Mouse (Mus musculus) forebrain, embryonic 14.5 days (tissue): ENCODE data around the gene Slc6a18. TPM values are rescaled to one million over a fixed set of nuclear protein-coding genes. Genes with fewer than 3 reads are reported as not detected.
A peak's percentile ranks its signal among the peaks of the same experiment; 100 is the strongest.

ENCODE experiments used
- ATAC-seq: fragments of 200-750 bp; cut with Nextera tagmentation; 2 replicates; pipeline ENCODE4 v1.8.0; 2017; ENCODE audit warnings: mild to moderate bottlenecking, moderate library complexity
- DNase-seq: peaks from one replicate; pipeline ENCODE4 v3.0.0-alpha.2; 2015; ENCODE audit warnings: low spot score
- H3K27ac ChIP-seq: fragments of 300-500 bp; sonication (generic); 2 replicates; pipeline ENCODE4 v1.5.1; 2014; ENCODE audit warnings: low read depth, mild to moderate bottlenecking, control low read depth, low read length, moderate library complexity
- H3K27me3 ChIP-seq: fragments of 300-500 bp; sonication (generic); replicated peaks from 2 replicates; pipeline ENCODE4 v1.6.1; 2014; ENCODE audit warnings: low read length, control low read depth, mixed read lengths; ENCODE audit not compliant: control insufficient read depth, insufficient read depth
- H3K36me3 ChIP-seq: fragments of 300-500 bp; sonication (generic); 2 replicates; pipeline ENCODE4 v1.6.1; 2014; ENCODE audit warnings: low read length, control low read depth; ENCODE audit not compliant: control insufficient read depth, insufficient read depth
- H3K4me1 ChIP-seq: fragments of 300-500 bp; sonication (generic); 2 replicates; pipeline ENCODE4 v1.6.1; 2014; ENCODE audit warnings: antibody characterized with exemption, low read length, control low read depth; ENCODE audit not compliant: control insufficient read depth, insufficient read depth
- H3K4me2 ChIP-seq: fragments of 300-500 bp; sonication (generic); 2 replicates; pipeline ENCODE4 v1.6.1; 2014; ENCODE audit warnings: mild to moderate bottlenecking, control low read depth, low read length
- H3K4me3 ChIP-seq: fragments of 300-500 bp; sonication (generic); 2 replicates; pipeline ENCODE4 v1.5.1; 2014; ENCODE audit warnings: low read depth, low read length, control low read depth
- H3K9ac ChIP-seq: fragments of 300-500 bp; sonication (generic); 2 replicates; pipeline ENCODE4 v1.6.1; 2014; ENCODE audit warnings: mild to moderate bottlenecking, low read length, control low read depth, moderate library complexity
- H3K9me3 ChIP-seq: fragments of 300-500 bp; sonication (generic); replicated peaks from 2 replicates; pipeline ENCODE4 v1.6.1; 2016; ENCODE audit warnings: low read length, control low read depth, mixed read lengths; ENCODE audit not compliant: control insufficient read depth
- WGBS: fragments of 180-500 bp; shearing (Covaris S2); extraction: QIAGEN DNeasy Blood & Tissue Kit; methylation state at CpG from one replicate; pipeline ENCODE4 v1.1.7; 2014; 5-methylcytosine and 5-hydroxymethylcytosine counted together
- polyA plus RNA-seq: library from polyadenylated mRNA; unstranded; fragments of >200 nt; fragmentation: Nextera tagmentation; extraction: Ambion mirVana; gene quantifications from 2 replicates; pipeline ENCODE4 v1.2.1, GENCODE M21; 2014

The Slc6a18 gene
- polyA plus RNA-seq, 1 experiment from 2014 or later = not detected

DNA sequence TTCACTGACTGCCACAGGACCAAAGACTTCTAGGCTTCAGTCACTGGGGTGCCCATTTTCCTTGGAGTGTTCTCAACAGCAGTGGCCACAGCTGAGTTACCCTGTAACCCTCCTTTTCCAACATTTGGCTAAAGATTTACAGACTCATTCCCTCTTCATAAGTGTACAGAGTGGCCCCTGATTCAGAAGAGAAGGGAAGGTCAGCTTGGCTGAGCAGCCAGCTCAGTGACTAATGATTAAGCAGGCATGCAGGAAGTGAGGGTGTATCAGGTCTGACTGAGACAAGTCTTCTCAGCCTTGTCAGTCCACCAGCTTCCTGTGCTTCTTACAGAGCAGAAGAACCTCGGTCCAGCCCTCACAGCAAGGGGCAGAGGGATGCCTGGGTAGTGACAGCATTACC lies 2.6 kb upstream of the Slc6a18 start:
- no peak for DNase-seq
- 32% methylated on average over 1 of the region's 1 CpGs for WGBS
- no peaks in the 10 kb centered on the region for H3K36me3 ChIP-seq
- H3K9me3 ChIP-seq = no peaks in the 10 kb centered on the region
- ATAC-seq = no peak
- no peak overlapping the region for H3K4me3 ChIP-seq
- H3K4me2 ChIP-seq = no peak overlapping the region
- no peaks in the 10 kb centered on the region for H3K27me3 ChIP-seq
- H3K4me1 ChIP-seq = no peaks in the 10 kb centered on the region
- no peak overlapping the region for H3K9ac ChIP-seq
- H3K27ac ChIP-seq = no peak overlapping the region

DNA sequence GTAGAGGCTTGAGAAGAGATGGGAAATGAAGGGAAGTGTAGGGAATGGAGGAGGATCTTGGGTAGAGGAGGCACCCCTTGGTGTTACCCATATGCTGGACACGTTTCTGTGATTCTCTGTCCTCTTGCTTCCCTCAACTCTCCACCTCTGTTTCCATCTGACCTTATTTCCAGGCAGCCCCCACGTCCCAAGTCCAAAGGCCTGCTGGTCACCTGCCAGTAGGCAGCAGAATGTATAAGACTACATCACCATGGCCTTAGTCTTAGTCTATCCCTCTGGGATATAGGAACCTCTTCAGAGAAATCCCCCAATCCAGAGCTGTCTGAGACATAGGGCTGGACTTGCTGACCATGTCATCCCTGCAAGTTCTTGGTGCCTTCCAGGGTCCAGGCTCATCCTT lies 1.5 kb upstream of the Slc6a18 start:
- no peaks in the 10 kb centered on the region for H3K9me3 ChIP-seq
- no peaks in the 10 kb centered on the region for H3K36me3 ChIP-seq
- no peak overlapping the region for H3K9ac ChIP-seq
- no peak overlapping the region for H3K4me2 ChIP-seq
- DNase-seq = no peak
- ATAC-seq = no peak
- H3K4me3 ChIP-seq = no peak overlapping the region
- no peak overlapping the region for H3K27ac ChIP-seq
- WGBS = 49% methylated on average over 2 of the region's 2 CpGs
- H3K4me1 ChIP-seq = no peaks in the 10 kb centered on the region
- H3K27me3 ChIP-seq = no peaks in the 10 kb centered on the region

DNA sequence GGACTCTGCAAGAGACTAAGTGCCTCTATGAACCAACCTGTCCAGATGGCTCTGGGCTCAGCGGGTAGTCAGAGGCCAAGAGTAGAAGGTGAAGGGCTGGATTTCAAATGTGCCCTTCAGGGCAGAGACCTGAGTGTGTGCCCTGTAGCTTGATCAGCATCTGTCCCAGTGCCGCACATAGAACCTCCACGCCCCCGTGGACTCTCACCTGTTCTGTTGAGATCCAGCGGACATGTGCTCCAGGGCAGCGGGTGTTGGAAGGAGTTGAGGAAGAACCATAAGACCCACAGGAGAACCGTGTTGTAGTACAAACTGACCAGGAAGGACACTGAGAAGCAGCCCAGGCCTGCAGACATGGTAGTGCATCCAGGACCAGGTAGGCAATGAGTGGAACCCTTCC lies 2.7 kb downstream of the Slc6a18 start:
- 90% methylated on average over 7 of the region's 7 CpGs for WGBS
- no peak for DNase-seq
- H3K36me3 ChIP-seq = no peaks in the 10 kb centered on the region
- no peak overlapping the region for H3K27ac ChIP-seq
- H3K4me3 ChIP-seq = no peak overlapping the region
- H3K4me1 ChIP-seq = no peaks in the 10 kb centered on the region
- ATAC-seq = no peak
- H3K9me3 ChIP-seq = no peaks in the 10 kb centered on the region
- H3K27me3 ChIP-seq = no peaks in the 10 kb centered on the region
- H3K9ac ChIP-seq = no peak overlapping the region
- H3K4me2 ChIP-seq = no peak overlapping the region

DNA sequence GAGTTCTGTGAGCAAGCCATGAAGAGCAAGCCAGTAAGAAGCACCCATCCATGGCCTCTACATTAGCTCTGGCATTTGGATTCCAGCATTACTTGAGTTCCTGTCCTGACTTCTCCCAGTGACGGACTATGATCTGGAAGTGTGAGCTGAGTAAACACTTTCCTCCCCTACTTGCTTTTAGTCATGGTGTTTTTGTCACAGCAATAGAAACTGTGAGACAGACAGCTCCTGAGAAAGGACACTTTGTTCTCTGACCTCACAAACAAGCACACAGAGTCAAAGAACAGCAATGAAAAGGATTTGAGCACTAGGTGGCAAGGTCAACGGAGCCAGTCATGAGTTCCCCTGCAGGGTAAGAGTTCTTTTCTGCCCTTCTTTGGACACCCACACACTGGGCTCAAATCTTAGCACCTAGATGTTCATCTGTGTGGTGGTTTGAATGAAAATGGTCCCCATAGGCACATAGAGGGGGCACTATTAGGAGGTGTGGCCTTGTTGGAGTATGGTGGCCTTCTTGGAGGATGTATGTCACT lies 17.6 kb downstream of the Slc6a18 start:
- ATAC-seq (no peak), DNase-seq (no peak)
- Histone ChIP-seq H3K27me3 (no peaks in the 10 kb centered on the region), H3K4me3 (no peak overlapping the region), H3K4me1 (no peaks in the 10 kb centered on the region), H3K36me3 (no peaks in the 10 kb centered on the region), H3K9me3 (no peaks in the 10 kb centered on the region), H3K27ac (no peak overlapping the region), H3K4me2 (no peak overlapping the region), H3K9ac (no peak overlapping the region)
- 68% methylated on average over 2 of the region's 2 CpGs for WGBS

DNA sequence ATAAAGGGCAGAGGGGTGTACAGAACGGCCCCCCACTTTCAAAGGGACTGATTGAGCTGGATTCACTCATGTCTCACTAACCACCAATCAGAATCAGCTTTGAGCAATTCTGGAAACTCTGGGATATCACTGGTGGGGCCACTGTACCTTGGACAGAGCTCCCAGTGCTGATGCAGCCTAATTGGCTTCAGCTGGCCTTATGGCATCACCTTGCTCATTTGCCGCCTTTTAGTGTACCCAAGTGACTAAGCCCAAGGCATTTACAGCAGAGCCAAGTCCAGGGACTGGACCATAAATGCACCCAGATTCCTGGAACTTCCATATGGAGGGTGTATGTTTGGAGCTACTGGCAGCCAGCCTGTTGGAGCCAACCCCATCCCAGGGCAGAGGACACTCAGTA lies 18.9 kb downstream of the Slc6a18 start:
- Histone ChIP-seq H3K27ac (no peak overlapping the region), H3K27me3 (no peaks in the 10 kb centered on the region), H3K9me3 (no peaks in the 10 kb centered on the region), H3K4me1 (no peaks in the 10 kb centered on the region), H3K9ac (no peak overlapping the region), H3K4me2 (no peak overlapping the region), H3K4me3 (no peak overlapping the region), H3K36me3 (no peaks in the 10 kb centered on the region)
- ATAC-seq = no peak
- no peak for DNase-seq
- WGBS = 54% methylated on average over 2 of the region's 2 CpGs

DNA sequence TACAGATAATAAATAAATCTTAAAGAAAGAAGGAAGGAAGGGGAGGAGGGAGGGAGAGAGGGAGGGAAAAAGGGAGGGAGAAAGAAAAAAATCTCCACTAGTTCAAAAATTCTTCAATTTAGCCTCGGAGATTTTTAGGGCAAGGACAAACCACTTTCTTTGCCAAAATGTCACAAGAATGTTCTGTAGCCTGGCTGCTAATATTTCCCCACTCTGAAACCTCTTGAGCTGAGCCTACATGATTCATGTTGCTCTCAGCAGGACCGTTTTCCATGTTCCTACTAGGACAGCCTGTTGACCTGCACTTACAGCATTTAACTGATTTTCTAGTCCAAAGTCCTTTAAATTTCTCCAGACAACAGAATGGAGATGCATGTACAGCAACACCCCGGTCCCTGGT lies 22.8 kb downstream of the Slc6a18 start:
- Histone ChIP-seq H3K36me3 (no peaks in the 10 kb centered on the region), H3K4me2 (no peak overlapping the region), H3K27ac (no peak overlapping the region), H3K9ac (no peak overlapping the region), H3K4me3 (no peak overlapping the region), H3K27me3 (no peaks in the 10 kb centered on the region), H3K4me1 (no peaks in the 10 kb centered on the region), H3K9me3 (no peaks in the 10 kb centered on the region)
- no peak for DNase-seq
- 80% methylated on average over 3 of the region's 3 CpGs for WGBS
- ATAC-seq = no peak

DNA sequence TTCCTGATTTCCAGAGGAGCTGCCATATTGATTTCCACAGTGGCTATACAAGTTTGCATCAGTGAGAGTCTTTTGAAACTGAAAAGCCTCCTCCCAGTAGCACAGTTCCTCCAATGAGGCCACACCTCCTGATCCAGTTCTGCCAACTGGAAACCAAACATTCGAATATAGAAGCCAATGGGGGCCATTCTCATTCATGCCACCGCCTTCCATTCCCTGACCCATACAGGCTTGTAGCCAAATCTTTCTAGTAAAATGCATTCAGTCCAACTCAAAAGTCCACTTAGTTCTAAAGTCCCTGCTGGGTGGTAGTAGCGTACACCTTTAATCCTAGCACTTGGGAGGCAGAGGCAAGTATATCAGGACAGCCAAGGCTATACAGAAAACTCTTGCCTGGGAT lies 24.6 kb downstream of the Slc6a18 start:
- H3K27ac ChIP-seq = no peak overlapping the region
- H3K4me3 ChIP-seq = no peak overlapping the region
- no peak overlapping the region for H3K4me2 ChIP-seq
- no peak overlapping the region for H3K9ac ChIP-seq
- DNase-seq = no peak
- H3K4me1 ChIP-seq = no peaks in the 10 kb centered on the region
- H3K9me3 ChIP-seq = no peaks in the 10 kb centered on the region
- H3K27me3 ChIP-seq = no peaks in the 10 kb centered on the region
- H3K36me3 ChIP-seq = no peaks in the 10 kb centered on the region
- WGBS = 73% methylated on average over 3 of the region's 3 CpGs
- ATAC-seq = no peak

DNA sequence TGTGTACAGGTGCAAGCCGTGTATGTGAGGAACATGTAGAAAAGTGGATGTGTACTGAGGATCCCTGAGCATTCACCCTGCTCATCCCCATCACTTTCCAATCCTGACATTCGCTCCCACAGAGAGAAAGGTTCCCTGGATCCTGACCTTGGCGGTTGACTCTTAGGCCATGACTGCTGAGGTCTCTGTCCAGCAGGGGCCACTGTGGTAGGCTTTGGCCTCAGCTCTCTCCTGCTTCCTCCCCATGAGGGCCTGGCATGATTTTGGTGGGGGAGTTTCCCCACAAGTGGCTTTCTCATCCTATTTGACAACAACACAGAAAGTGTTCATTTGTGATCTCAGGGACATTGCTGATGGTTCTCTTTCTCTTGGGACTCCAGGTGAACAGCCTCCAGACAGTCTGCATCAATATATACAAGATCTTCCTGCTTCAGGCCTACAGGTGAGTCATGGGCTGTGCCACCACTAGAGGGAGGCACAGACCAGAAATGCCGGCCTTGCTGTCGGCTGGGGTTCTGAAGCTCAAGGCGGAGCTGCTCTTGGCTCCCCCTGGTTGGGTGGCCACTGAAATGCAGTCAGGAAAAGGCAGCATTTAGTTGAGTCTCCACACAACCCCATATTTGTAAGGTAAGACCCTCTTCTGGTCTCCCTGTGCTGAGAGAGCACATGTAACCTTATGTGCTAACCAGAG lies 31.3 kb downstream of the Slc6a18 start:
- H3K9ac ChIP-seq = no peak overlapping the region
- H3K27ac ChIP-seq = no peak overlapping the region
- no peaks in the 10 kb centered on the region for H3K27me3 ChIP-seq
- WGBS = 40% methylated on average over 6 of the region's 6 CpGs
- no peak overlapping the region for H3K4me2 ChIP-seq
- H3K36me3 ChIP-seq = no peaks in the 10 kb centered on the region
- no peaks in the 10 kb centered on the region for H3K9me3 ChIP-seq
- no peak overlapping the region for H3K4me3 ChIP-seq
- ATAC-seq = peak; percentile 66; the same call in 1 of the 2 replicates
- DNase-seq = peak; percentile 60
- no peaks in the 10 kb centered on the region for H3K4me1 ChIP-seq

DNA sequence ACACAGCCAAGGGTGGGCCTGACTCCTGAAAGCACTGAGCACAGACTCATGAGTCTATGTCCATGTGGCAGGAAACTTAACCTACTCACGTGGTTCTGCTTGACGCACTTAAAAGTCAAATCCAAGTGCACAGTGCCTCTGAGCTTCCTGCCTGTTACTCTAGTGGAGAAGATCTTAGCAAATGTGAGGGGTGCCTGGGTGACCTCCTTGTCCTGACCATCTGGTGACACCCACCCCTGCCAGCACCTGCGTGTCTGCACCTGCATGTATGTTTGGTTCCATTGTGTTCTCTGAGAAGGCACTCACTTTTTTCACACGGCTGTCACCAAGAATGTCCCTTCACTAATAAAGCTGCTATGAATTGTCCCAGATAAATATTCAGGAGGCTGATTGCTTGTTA lies 36.5 kb downstream of the Slc6a18 start:
- Histone ChIP-seq H3K9me3 (no peaks in the 10 kb centered on the region), H3K27me3 (no peaks in the 10 kb centered on the region), H3K4me2 (no peak overlapping the region), H3K36me3 (no peaks in the 10 kb centered on the region), H3K4me1 (no peaks in the 10 kb centered on the region), H3K9ac (no peak overlapping the region), H3K4me3 (no peak overlapping the region), H3K27ac (no peak overlapping the region)
- no peak for ATAC-seq
- 87% methylated on average over 4 of the region's 4 CpGs for WGBS
- no peak for DNase-seq
